Mouse (Mus musculus) heart, adult 2 months (tissue): ENCODE measurements around the gene Sytl1. TPM values are rescaled to one million over a fixed set of nuclear protein-coding genes. Genes with fewer than 3 reads are reported as not detected.

Source experiments
- DNase-seq, 2 experiments: peaks; one replicate each; pipeline ENCODE4 v3.0.0; 2021
- H3K27ac ChIP-seq: fragments of 200-600 bp; 2 replicates; pipeline ENCODE4 v1.8.1; 2022
- H3K27me3 ChIP-seq: fragments of 200-500 bp; 2 replicates; pipeline ENCODE4 v1.6.1; 2012; ENCODE audit warnings: mild to moderate bottlenecking, low read length, inconsistent platforms, mixed read lengths; ENCODE audit not compliant: control insufficient read depth, insufficient read depth
- H3K36me3 ChIP-seq: fragments of 200-500 bp; 2 replicates; pipeline ENCODE4 v1.6.1; 2012; ENCODE audit warnings: low read length, inconsistent platforms; ENCODE audit not compliant: control insufficient read depth, insufficient read depth
- H3K4me1 ChIP-seq: fragments of 200-500 bp; 2 replicates; pipeline ENCODE4 v1.6.1; 2011; ENCODE audit warnings: low read length; ENCODE audit not compliant: control insufficient read depth, insufficient read depth
- H3K4me3 ChIP-seq: fragments of 200-600 bp; 2 replicates; pipeline ENCODE4 v1.8.1; 2022
- H3K79me2 ChIP-seq: fragments of 200-500 bp; replicated peaks from 2 replicates; pipeline ENCODE4 v1.6.1; 2012; ENCODE audit warnings: mild to moderate bottlenecking, inconsistent platforms, low read length, moderate library complexity, mixed read lengths; ENCODE audit not compliant: control insufficient read depth, insufficient read depth
- H3K9ac ChIP-seq: fragments of 200-500 bp; 2 replicates; pipeline ENCODE4 v1.6.1; 2012; ENCODE audit warnings: low read depth, mild to moderate bottlenecking, control low read depth, inconsistent platforms, low read length, mixed read lengths
- CTCF ChIP-seq: fragments of 200-600 bp; IDR thresholded peaks from 2 replicates; pipeline ENCODE4 v1.8.1; 2022; ENCODE audit warnings: antibody characterized with exemption, mild to moderate bottlenecking, moderate library complexity
- EP300 ChIP-seq: fragments of 200-500 bp; IDR thresholded peaks from 2 replicates; pipeline ENCODE4 v1.6.1; 2011; ENCODE audit warnings: low read depth, low read length, control low read depth; ENCODE audit not compliant: insufficient read depth
- POLR2A ChIP-seq: fragments of 200-500 bp; IDR thresholded peaks from 2 replicates; pipeline ENCODE4 v1.6.1; 2011; ENCODE audit warnings: mild to moderate bottlenecking, low read depth, low read length, control low read depth; ENCODE audit not compliant: insufficient read depth
- WGBS: fragments of 180-500 bp; shearing (Covaris S2); methylation state at CpG from one replicate; pipeline ENCODE4 v1.1.7; 2018; 5-methylcytosine and 5-hydroxymethylcytosine counted together
- intact Hi-C: fragments of 180-260 bp; cut with DNase I; formaldehyde crosslinking; loops from one replicate; pipeline ENCODE4 v1.15.1; 2025
- polyA plus RNA-seq: library from polyadenylated mRNA; depleted of rRNA; stranded (reverse); fragments of >200 nt; gene quantifications from 2 replicates; pipeline ENCODE4 v1.2.3, GENCODE M21; 2012
- total RNA-seq, 2 experiments: library from RNA; stranded (reverse); gene quantifications; 2 replicates each; pipeline ENCODE4 v1.2.3; 2021

Sytl1 gene
- total and polyA plus RNA-seq, 3 experiments = 0.29 to 0.80 (median 0.61) TPM

DNA sequence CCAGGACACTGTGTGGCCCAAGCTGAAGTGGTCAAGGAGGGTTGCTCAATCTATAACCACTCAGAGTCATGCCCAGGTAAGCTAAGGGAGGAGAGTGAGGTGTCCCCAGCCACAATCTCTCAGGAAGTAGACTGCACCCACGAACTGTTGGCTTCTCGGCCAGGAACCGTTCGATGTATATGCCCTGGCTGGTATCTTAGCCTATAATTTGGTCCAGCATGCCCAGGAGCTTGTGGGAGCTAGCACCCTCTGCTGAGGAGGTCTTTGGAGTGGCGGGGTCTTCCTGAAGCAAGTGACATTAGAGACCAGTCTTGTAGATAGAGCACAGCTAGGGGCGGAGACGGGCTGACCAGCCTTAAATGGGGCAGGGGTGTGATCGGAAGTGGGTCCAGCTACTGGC, 41.2 kb downstream of the Sytl1 start:
- no peak overlapping the region for H3K4me3 ChIP-seq
- TF ChIP-seq POLR2A (no peak), EP300 (no peak), CTCF (no peak)
- no peak overlapping the region for H3K9ac ChIP-seq
- 87% methylated on average over 8 of the region's 8 CpGs for WGBS
- no peak for DNase-seq
- no peaks in the 10 kb centered on the region for H3K27me3 ChIP-seq
- no peak overlapping the region for H3K27ac ChIP-seq
- H3K4me1 ChIP-seq = no peaks in the 10 kb centered on the region; the same call in 1 of the 2 replicates
- H3K36me3 ChIP-seq = no peaks in the 10 kb centered on the region
- intact Hi-C loops = no loop called here
- H3K79me2 ChIP-seq = no peaks in the 10 kb centered on the region

DNA sequence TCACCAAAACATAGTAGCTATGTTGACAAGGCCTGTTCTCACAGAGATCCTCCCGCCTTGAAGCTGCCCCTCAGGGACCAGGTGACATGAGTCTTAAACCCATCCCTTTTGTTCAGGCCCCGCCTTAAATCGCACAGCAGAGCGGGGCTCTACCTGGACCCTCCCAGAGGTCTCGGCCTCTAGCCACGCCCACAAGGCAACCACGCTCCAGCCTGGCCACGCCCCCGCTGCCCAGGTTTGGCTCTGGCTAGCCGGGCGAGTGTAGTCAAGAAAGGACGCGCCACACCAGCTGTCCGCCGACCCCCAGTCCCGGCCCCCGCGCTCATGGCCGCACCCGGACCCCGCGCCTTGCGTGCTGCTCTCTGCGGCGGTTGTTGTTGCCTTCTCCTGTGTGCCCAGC, 42.3 kb downstream of the Sytl1 start:
- Histone ChIP-seq H3K4me3 (no peak overlapping the region), H3K4me1 (no peaks in the 10 kb centered on the region; the same call in 1 of the 2 replicates), H3K36me3 (no peaks in the 10 kb centered on the region), H3K27ac (no peak overlapping the region), H3K27me3 (no peaks in the 10 kb centered on the region), H3K79me2 (no peaks in the 10 kb centered on the region), H3K9ac (0 out of 2 replicates have a peak overlapping the region, but pooled peaks have one; percentile 10)
- TF ChIP-seq POLR2A (no peak), EP300 (no peak), CTCF (no peak)
- 14% methylated on average over 25 of the region's 25 CpGs for WGBS
- no peak for DNase-seq
- intact Hi-C loops = no loop called here

- WGBS = 87% methylated on average over 3 of the region's 3 CpGs
- Histone ChIP-seq H3K79me2 (no peaks in the 10 kb centered on the region), H3K4me1 (no peaks in the 10 kb centered on the region; the same call in 1 of the 2 replicates), H3K4me3 (no peak overlapping the region), H3K27me3 (no peaks in the 10 kb centered on the region), H3K27ac (no peak overlapping the region), H3K36me3 (no peaks in the 10 kb centered on the region), H3K9ac (no peak overlapping the region)
- no peak for DNase-seq
- TF ChIP-seq POLR2A (no peak), CTCF (no peak), EP300 (no peak)
- intact Hi-C loops = loop anchor here (5.0 kb wide), 1 partner anchor 271 kb away; no protein-coding TSS in a partner anchor
Observed at GRCm38 (mm10) chr4:133218745-133219144, 44.2 kb downstream of the Sytl1 start.

DNA sequence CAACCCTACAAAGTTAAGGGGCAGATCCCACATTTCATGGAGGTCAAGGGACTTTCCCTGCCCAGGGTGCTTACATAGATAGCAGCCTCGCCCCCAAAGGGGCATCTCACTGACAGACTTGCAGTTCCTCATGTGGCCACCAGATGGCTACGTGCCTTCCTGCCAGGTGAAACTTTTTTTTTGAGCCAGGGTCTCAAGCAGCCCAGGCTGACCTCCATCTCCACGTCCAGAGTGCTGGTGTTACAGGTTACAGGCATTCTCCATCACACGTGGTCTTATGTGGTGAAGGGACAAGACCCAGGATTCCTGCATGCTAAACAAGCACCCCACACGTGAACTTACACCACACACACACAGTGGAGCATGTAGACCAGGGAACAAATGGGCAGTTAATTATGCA, 45.3 kb downstream of the Sytl1 start:
- Histone ChIP-seq H3K36me3 (no peaks in the 10 kb centered on the region), H3K27ac (no peak overlapping the region), H3K79me2 (no peaks in the 10 kb centered on the region), H3K9ac (no peak overlapping the region), H3K4me1 (peaks cover 5% of the 10 kb centered on the region), H3K4me3 (no peak overlapping the region), H3K27me3 (no peaks in the 10 kb centered on the region)
- 0 out of 2 replicates have a peak, but pooled peaks have one; percentile 26 for TF ChIP-seq EP300
- TF ChIP-seq CTCF = peak; percentile 96
- TF ChIP-seq POLR2A = no peak
- DNase-seq = peak; percentile 56 to 76
- intact Hi-C loops = loop anchor here (1.0 to 5.0 kb wide), 2 partner anchors 80 to 270 kb away; no protein-coding TSS in a partner anchor
- 11% methylated on average over 5 of the region's 5 CpGs for WGBS

DNA sequence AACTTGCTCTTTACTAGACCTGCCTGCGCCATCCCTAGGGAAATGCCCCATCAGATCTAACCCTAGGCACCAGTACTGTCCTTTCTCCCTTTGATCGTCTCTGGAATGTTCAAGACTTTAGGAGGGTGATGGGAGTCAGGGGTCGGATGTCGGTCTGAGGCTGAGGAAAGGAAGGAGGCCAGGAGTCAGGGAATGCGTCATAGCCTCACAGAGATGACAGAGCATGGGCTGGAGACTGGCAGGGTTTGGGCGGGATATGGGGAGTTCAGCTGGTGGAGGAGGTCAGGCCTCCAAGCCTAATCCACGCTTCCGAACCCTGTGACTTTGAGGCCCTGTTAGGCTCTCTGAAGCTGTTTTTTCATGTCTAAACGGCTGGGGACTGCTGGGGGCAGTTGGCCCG, 49.3 kb downstream of the Sytl1 start:
- Histone ChIP-seq H3K9ac (no peak overlapping the region), H3K4me3 (no peak overlapping the region), H3K27ac (no peak overlapping the region), H3K79me2 (no peaks in the 10 kb centered on the region), H3K27me3 (no peaks in the 10 kb centered on the region), H3K36me3 (no peaks in the 10 kb centered on the region), H3K4me1 (peaks cover 5% of the 10 kb centered on the region)
- TF ChIP-seq CTCF (no peak), POLR2A (no peak), EP300 (no peak)
- no peak for DNase-seq
- intact Hi-C loops = loop anchor here (2.0 kb wide), 1 partner anchor 205 kb away; no protein-coding TSS in a partner anchor
- 49% methylated on average over 10 of the region's 10 CpGs for WGBS

DNA sequence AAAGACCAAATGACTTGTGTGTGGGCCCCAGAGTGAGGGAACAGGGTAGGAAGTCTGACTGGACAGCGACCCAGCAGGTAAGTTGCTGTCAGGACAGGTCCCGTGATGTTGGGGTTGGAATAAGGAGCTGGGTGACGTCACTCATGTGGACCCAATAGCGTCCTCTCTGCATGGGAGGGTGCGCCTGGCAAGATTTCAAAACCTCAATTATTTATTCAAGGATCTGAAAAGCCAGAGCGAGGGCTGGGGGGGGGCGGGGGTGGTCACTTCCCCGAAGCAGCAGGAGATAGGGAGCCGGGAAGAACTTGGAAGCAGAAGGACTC, 49.7 kb downstream of the Sytl1 start:
- Histone ChIP-seq H3K27ac (no peak overlapping the region), H3K79me2 (no peaks in the 10 kb centered on the region), H3K4me1 (peaks cover 5% of the 10 kb centered on the region), H3K4me3 (no peak overlapping the region), H3K27me3 (no peaks in the 10 kb centered on the region), H3K36me3 (no peaks in the 10 kb centered on the region), H3K9ac (no peak overlapping the region)
- DNase-seq = no peak
- WGBS = 14% methylated on average over 9 of the region's 9 CpGs
- intact Hi-C loops = loop anchor here (2.0 kb wide), 1 partner anchor 204 kb away; no protein-coding TSS in a partner anchor
- no peak for TF ChIP-seq POLR2A
- no peak for TF ChIP-seq CTCF
- no peak for TF ChIP-seq EP300
